Mouse (Mus musculus) hindbrain, embryonic 13.5 days (tissue): ENCODE measurements around the gene Olfr979. TPM values are rescaled to one million over a fixed set of nuclear protein-coding genes. Genes with fewer than 3 reads are reported as not detected.
"Not testable (repeated sequence)": the region's sequence is repeated elsewhere in the genome, so short reads cannot be mapped to it uniquely, and the experiment has no call there.

ENCODE experiments used
- ATAC-seq: fragments of 200-750 bp; cut with Nextera tagmentation; 2 replicates; pipeline ENCODE4 v1.8.0; 2017; ENCODE audit warnings: moderate TSS enrichment; ENCODE audit not compliant: low FRiP score
- H3K27ac ChIP-seq: fragments of 300-500 bp; sonication (generic); 2 replicates; pipeline ENCODE4 v1.5.1; 2015; ENCODE audit warnings: inconsistent platforms, mild to moderate bottlenecking, moderate library complexity
- H3K27me3 ChIP-seq: fragments of 300-500 bp; sonication (generic); 2 replicates; pipeline ENCODE4 v1.6.1; 2015; ENCODE audit warnings: mild to moderate bottlenecking, inconsistent platforms
- H3K36me3 ChIP-seq: fragments of 300-500 bp; sonication (generic); 2 replicates; pipeline ENCODE4 v1.6.1; 2015; ENCODE audit warnings: mild to moderate bottlenecking, inconsistent platforms
- H3K4me1 ChIP-seq: fragments of 300-500 bp; sonication (generic); replicated peaks from 2 replicates; pipeline ENCODE4 v1.6.1; 2015; ENCODE audit warnings: inconsistent platforms
- H3K4me2 ChIP-seq: fragments of 300-500 bp; sonication (generic); 2 replicates; pipeline ENCODE4 v1.6.1; 2015; ENCODE audit warnings: inconsistent platforms, mild to moderate bottlenecking, moderate library complexity
- H3K4me3 ChIP-seq: fragments of 300-500 bp; sonication (generic); 2 replicates; pipeline ENCODE4 v1.5.1; 2015; ENCODE audit warnings: mild to moderate bottlenecking, inconsistent platforms
- H3K9ac ChIP-seq: fragments of 300-500 bp; sonication (generic); 2 replicates; pipeline ENCODE4 v1.6.1; 2015; ENCODE audit warnings: mild to moderate bottlenecking, inconsistent platforms
- H3K9me3 ChIP-seq: fragments of 300-500 bp; sonication (generic); 2 replicates; pipeline ENCODE4 v1.6.1; 2016; ENCODE audit warnings: inconsistent platforms
- WGBS: fragments of 180-500 bp; shearing (Covaris S2); methylation state at CpG from one replicate; pipeline ENCODE4 v1.1.7; 2015; 5-methylcytosine and 5-hydroxymethylcytosine counted together
- polyA plus RNA-seq: library from polyadenylated mRNA; unstranded; fragments of >200 nt; fragmentation: Nextera tagmentation; extraction: Ambion mirVana; gene quantifications from 2 replicates; pipeline ENCODE4 v1.2.1, GENCODE M21; 2015

Gene Olfr979
- polyA plus RNA-seq, result not detected in 2 replicates

GRCm38 (mm10) chr9:40003365-40003764 is at the start of gene Olfr979:
TSS of gene Olfr979 (minus strand) at chr9:40003465.
- H3K9me3 ChIP-seq, result no peaks in the 10 kb centered on the region

GRCm38 (mm10) chr9:40050138-40050537 is 46.9 kb upstream of the Olfr979 start:
- no peaks in the 10 kb centered on the region for H3K36me3 ChIP-seq
- no peak overlapping the region for H3K4me2 ChIP-seq
- H3K4me1 ChIP-seq, result no peaks in the 10 kb centered on the region
- H3K4me3 ChIP-seq, result no peak overlapping the region
- ATAC-seq, result no peak
- no peaks in the 10 kb centered on the region for H3K27me3 ChIP-seq
- H3K9me3 ChIP-seq, result no peaks in the 10 kb centered on the region
- 92% methylated on average over 19 of the region's 19 CpGs for WGBS
- H3K27ac ChIP-seq, result no peak overlapping the region
- no peak overlapping the region for H3K9ac ChIP-seq

More at GRCm38 (mm10) chr9:40003365-40003764, at the start of gene Olfr979:
- H3K4me1 ChIP-seq, result no peaks in the 10 kb centered on the region
- no peak within 1 kb of the TSS for H3K27ac ChIP-seq
- no peaks in the 10 kb centered on the region for H3K27me3 ChIP-seq
- no peak within 1 kb of the TSS for H3K4me3 ChIP-seq
- H3K9ac ChIP-seq, result no peak within 1 kb of the TSS
- H3K4me2 ChIP-seq, result no peak within 1 kb of the TSS
- WGBS, result 100% methylated on average over 1 of the region's 1 CpGs
- H3K36me3 ChIP-seq, result no peaks in the 10 kb centered on the region
- ATAC-seq, result no peak

GRCm38 (mm10) chr9:40021164-40021563 is 17.9 kb upstream of the Olfr979 start, which contains the start of gene Olfr981:
TSS of gene Olfr981 (plus strand) at chr9:40021464.
- no peak for ATAC-seq
- H3K27ac ChIP-seq, result no peak within 1 kb of the TSS
- no peaks in the 10 kb centered on the region for H3K4me1 ChIP-seq
- no peaks in the 10 kb centered on the region for H3K9me3 ChIP-seq
- 59% methylated on average over 2 of the region's 2 CpGs for WGBS
- no peaks in the 10 kb centered on the region for H3K27me3 ChIP-seq
- H3K4me3 ChIP-seq, result no peak within 1 kb of the TSS
- H3K4me2 ChIP-seq, result no peak within 1 kb of the TSS
- no peak within 1 kb of the TSS for H3K9ac ChIP-seq
- no peaks in the 10 kb centered on the region for H3K36me3 ChIP-seq

GRCm38 (mm10) chr9:40009482-40009881 is 6.2 kb upstream of the Olfr979 start, which contains the start of gene Olfr980:
TSS of gene Olfr980 (minus strand) at chr9:40009582.
- Histone ChIP-seq H3K27me3 (no peaks in the 10 kb centered on the region), H3K36me3 (no peaks in the 10 kb centered on the region), H3K27ac (no peak within 1 kb of the TSS), H3K4me2 (no peak within 1 kb of the TSS), H3K4me3 (no peak within 1 kb of the TSS), H3K9me3 (no peaks in the 10 kb centered on the region), H3K9ac (no peak within 1 kb of the TSS), H3K4me1 (no peaks in the 10 kb centered on the region)
- 100% methylated on average over 1 of the region's 1 CpGs for WGBS
- ATAC-seq, result no peak

- H3K4me2 ChIP-seq, result no peak within 1 kb of the TSS
- H3K36me3 ChIP-seq, result no peaks in the 10 kb centered on the region
- 89% methylated on average over 2 of the region's 2 CpGs for WGBS
- no peak within 1 kb of the TSS for H3K4me3 ChIP-seq
- H3K27me3 ChIP-seq, result no peaks in the 10 kb centered on the region
- H3K9me3 ChIP-seq, result no peaks in the 10 kb centered on the region
- ATAC-seq, result no peak
- no peaks in the 10 kb centered on the region for H3K4me1 ChIP-seq
- H3K27ac ChIP-seq, result no peak within 1 kb of the TSS
- no peak within 1 kb of the TSS for H3K9ac ChIP-seq
Measured at GRCm38 (mm10) chr9:39991813-39992212, 11.5 kb downstream of the Olfr979 start, which contains the start of gene Olfr978. TSS of gene Olfr978 (plus strand) at chr9:39992113.

GRCm38 (mm10) chr9:39976581-39977145 is 26.6 kb downstream of the Olfr979 start:
- not testable (repeated sequence) for H3K9me3 ChIP-seq, ATAC-seq
- 94% methylated on average over 1 of the region's 1 CpGs for WGBS

GRCm38 (mm10) chr9:39961033-39961432 is 42.2 kb downstream of the Olfr979 start, which contains the start of gene Olfr976:
TSS of gene Olfr976 (minus strand) at chr9:39961133.
- H3K4me1 ChIP-seq, H3K4me3 ChIP-seq, H3K27me3 ChIP-seq, H3K9ac ChIP-seq, H3K27ac ChIP-seq, H3K9me3 ChIP-seq, H3K4me2 ChIP-seq, H3K36me3 ChIP-seq, ATAC-seq: not testable (repeated sequence)
- 79% methylated on average over 8 of the region's 9 CpGs for WGBS

More at GRCm38 (mm10) chr9:39976581-39977145, 26.6 kb downstream of the Olfr979 start:
- H3K27ac ChIP-seq, H3K9ac ChIP-seq, H3K36me3 ChIP-seq, H3K27me3 ChIP-seq, H3K4me2 ChIP-seq, H3K4me1 ChIP-seq, H3K4me3 ChIP-seq: not testable (repeated sequence)

GRCm38 (mm10) chr9:39951946-39952345 is 51.3 kb downstream of the Olfr979 start, which contains the start of gene Olfr975:
TSS of gene Olfr975 (minus strand) at chr9:39952046.
- Histone ChIP-seq H3K4me3 (no peak within 1 kb of the TSS), H3K27me3 (no peaks in the 10 kb centered on the region), H3K36me3 (no peaks in the 10 kb centered on the region), H3K9me3 (no peaks in the 10 kb centered on the region), H3K4me1 (no peaks in the 10 kb centered on the region), H3K9ac (no peak within 1 kb of the TSS), H3K4me2 (no peak within 1 kb of the TSS), H3K27ac (no peak within 1 kb of the TSS)
- 67% methylated on average over 1 of the region's 1 CpGs for WGBS
- no peak for ATAC-seq

Other genes starting within 250 kb of the Olfr979 start
- gene Olfr968, start 220.2 kb downstream of the Olfr979 start, polyA plus RNA-seq, result not detected in 2 replicates
- gene Olfr969, start 212.5 kb downstream of the Olfr979 start, polyA plus RNA-seq, result not detected in 2 replicates
- not detected in 2 replicates for gene Olfr970, start 194.6 kb downstream of the Olfr979 start, polyA plus RNA-seq
- gene Olfr971, start 166.6 kb downstream of the Olfr979 start, polyA plus RNA-seq, result not detected in 2 replicates
- gene Olfr972, start 137.0 kb downstream of the Olfr979 start, polyA plus RNA-seq, result not detected in 2 replicates
- not detected in 2 replicates for gene Olfr229, start 96.1 kb downstream of the Olfr979 start, polyA plus RNA-seq
- gene Olfr974, start 66.0 kb downstream of the Olfr979 start, polyA plus RNA-seq, result not detected in 2 replicates
- gene Olfr975, start 51.4 kb downstream of the Olfr979 start, polyA plus RNA-seq, result 0.06 TPM in 1 of 2 replicates, not detected in the other
- not detected in 2 replicates for gene Olfr976, start 42.3 kb downstream of the Olfr979 start, polyA plus RNA-seq
- not detected in 2 replicates for gene Olfr978, start 11.4 kb downstream of the Olfr979 start, polyA plus RNA-seq
- gene Olfr980, start 6.1 kb upstream of the Olfr979 start, polyA plus RNA-seq, result not detected in 2 replicates
- not detected in 2 replicates for gene Olfr981, start 18.0 kb upstream of the Olfr979 start, polyA plus RNA-seq
- gene Olfr982, start 70.4 kb upstream of the Olfr979 start, polyA plus RNA-seq, result not detected in 2 replicates
- not detected in 2 replicates for gene Olfr983, start 90.1 kb upstream of the Olfr979 start, polyA plus RNA-seq
- gene Olfr984, start 110.7 kb upstream of the Olfr979 start, polyA plus RNA-seq, result not detected in 2 replicates
- gene Olfr985, start 126.7 kb upstream of the Olfr979 start, polyA plus RNA-seq, result not detected in 2 replicates
- not detected in 2 replicates for gene Tmem225, start 144.7 kb upstream of the Olfr979 start, polyA plus RNA-seq
- not detected in 2 replicates for gene Olfr986, start 177.5 kb upstream of the Olfr979 start, polyA plus RNA-seq
- 8.5 and 9.5 TPM in 2 replicates for gene Zfp202, start 188.9 kb upstream of the Olfr979 start, polyA plus RNA-seq